Mouse (Mus musculus) lung, postnatal 0 days (tissue): ENCODE measurements around the gene H2afz. TPM values are rescaled to one million over a fixed set of nuclear protein-coding genes. Genes with fewer than 3 reads are reported as not detected.

Experiments used
- ATAC-seq: fragments of 200-750 bp; cut with Nextera tagmentation; 2 replicates; pipeline ENCODE4 v1.8.0; 2017; ENCODE audit warnings: moderate library complexity
- DNase-seq: peaks from one replicate; pipeline ENCODE4 v3.0.0-alpha.2; 2016; ENCODE audit warnings: low spot score
- H3K27ac ChIP-seq: fragments of 300-500 bp; sonication (generic); 2 replicates; pipeline ENCODE4 v1.5.1; 2014; ENCODE audit warnings: antibody characterized with exemption, mild to moderate bottlenecking, low read length, mixed read lengths
- H3K27me3 ChIP-seq: fragments of 300-500 bp; sonication (generic); replicated peaks from 2 replicates; pipeline ENCODE4 v1.6.1; 2014; ENCODE audit warnings: low read length, mixed read lengths; ENCODE audit not compliant: insufficient read depth
- H3K36me3 ChIP-seq: fragments of 300-500 bp; sonication (generic); 2 replicates; pipeline ENCODE4 v1.6.1; 2014; ENCODE audit warnings: low read length, mixed read lengths; ENCODE audit not compliant: insufficient read depth
- H3K4me1 ChIP-seq: fragments of 300-500 bp; sonication (generic); 2 replicates; pipeline ENCODE4 v1.6.1; 2014; ENCODE audit warnings: antibody characterized with exemption, low read depth, low read length, mixed read lengths; ENCODE audit not compliant: insufficient read depth
- H3K4me2 ChIP-seq: fragments of 300-500 bp; sonication (generic); replicated peaks from 2 replicates; pipeline ENCODE4 v1.6.1; 2014; ENCODE audit warnings: low read depth, mild to moderate bottlenecking, low read length, moderate library complexity, mixed read lengths
- H3K4me3 ChIP-seq: fragments of 300-500 bp; sonication (generic); 2 replicates; pipeline ENCODE4 v1.5.1; 2014; ENCODE audit warnings: low read depth, low read length
- H3K9ac ChIP-seq: fragments of 300-500 bp; sonication (generic); replicated peaks from 2 replicates; pipeline ENCODE4 v1.6.1; 2014; ENCODE audit warnings: low read depth, mild to moderate bottlenecking
- H3K9me3 ChIP-seq: fragments of 300-500 bp; sonication (generic); 2 replicates; pipeline ENCODE4 v1.6.1; 2016; ENCODE audit warnings: low read length, mixed read lengths
- CTCF ChIP-seq: IDR thresholded peaks from 2 replicates; pipeline ENCODE4 v1.5.1; 2016; ENCODE audit warnings: antibody characterized with exemption, mild to moderate bottlenecking
- EP300 ChIP-seq: IDR thresholded peaks from 2 replicates; pipeline ENCODE4 v1.6.1; 2016; ENCODE audit warnings: antibody characterized with exemption, mild to moderate bottlenecking, control low read depth
- WGBS: fragments of 180-500 bp; shearing (Covaris S2); extraction: QIAGEN DNeasy Blood & Tissue Kit; methylation state at CpG from one replicate; pipeline ENCODE4 v1.1.7; 2014; 5-methylcytosine and 5-hydroxymethylcytosine counted together
- polyA plus RNA-seq: library from polyadenylated mRNA; unstranded; fragments of >200 nt; fragmentation: Nextera tagmentation; extraction: Ambion mirVana; gene quantifications from 2 replicates; pipeline ENCODE4 v1.2.1, GENCODE M21; 2015

H2afz gene
- 577 and 614 TPM in 2 replicates for polyA plus RNA-seq

DNA sequence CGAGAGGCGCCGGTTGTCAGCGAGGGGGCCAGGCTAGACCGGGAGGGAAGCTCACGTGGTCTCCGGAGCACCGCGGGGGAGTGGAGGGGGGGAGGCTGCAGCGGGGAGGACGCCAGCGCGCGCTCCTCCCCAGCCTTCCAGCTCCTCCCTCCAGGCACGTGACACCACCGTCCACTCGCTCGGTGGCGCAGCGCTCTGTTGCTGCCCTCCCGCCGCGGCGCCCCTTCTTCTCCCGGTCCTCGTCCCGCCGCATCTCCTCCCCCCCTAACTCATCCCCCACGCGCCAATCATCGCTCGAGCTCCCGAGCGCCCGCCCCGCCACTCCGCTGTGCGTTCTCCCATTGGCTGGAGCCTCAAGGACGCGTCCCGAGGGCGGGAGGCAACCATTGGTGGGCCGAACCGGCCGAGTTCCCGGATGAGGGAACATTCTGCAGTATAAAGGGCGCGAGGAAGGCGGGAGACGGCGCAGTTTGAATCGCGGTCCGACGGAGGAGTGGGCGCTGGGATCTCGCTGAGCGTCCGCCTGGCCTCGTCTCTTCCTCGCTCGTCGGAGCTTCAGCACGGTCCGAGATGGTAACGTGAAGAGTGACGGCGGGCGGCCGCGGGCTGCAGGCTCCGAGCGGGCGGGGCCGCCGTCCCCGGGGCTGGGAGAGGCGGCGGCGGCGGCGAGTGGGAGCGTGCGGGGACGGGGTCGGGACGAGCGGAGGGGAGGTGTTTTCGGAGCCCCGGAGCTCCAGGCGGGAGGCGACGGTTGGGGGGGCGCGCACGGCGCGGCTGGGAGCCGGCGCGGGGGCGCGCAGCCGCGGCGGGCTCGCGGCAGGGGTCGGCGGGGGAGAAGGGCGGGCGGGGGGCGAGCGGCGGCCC lies at the start of gene H2afz:
H2afz (plus strand) TSS at position 364 of the 864 bp plus-strand sequence.
- Histone ChIP-seq H3K4me1 (peaks cover 4% of the 10 kb centered on the region; the same call in 1 of the 2 replicates), H3K27ac (peak within 1 kb of the TSS; percentile 94), H3K4me3 (peak within 1 kb of the TSS; percentile 85), H3K36me3 (no peaks in the 10 kb centered on the region), H3K9ac (peak within 1 kb of the TSS; percentile 66), H3K27me3 (no peaks in the 10 kb centered on the region), H3K4me2 (peak within 1 kb of the TSS; percentile 93), H3K9me3 (no peaks in the 10 kb centered on the region)
- peak; percentile 94 for ATAC-seq
- under 1% methylated on average over 64 of the region's 115 CpGs for WGBS
- DNase-seq, result peak; percentile 99
- no peak for TF ChIP-seq EP300
- peak; percentile 31 for TF ChIP-seq CTCF

DNA sequence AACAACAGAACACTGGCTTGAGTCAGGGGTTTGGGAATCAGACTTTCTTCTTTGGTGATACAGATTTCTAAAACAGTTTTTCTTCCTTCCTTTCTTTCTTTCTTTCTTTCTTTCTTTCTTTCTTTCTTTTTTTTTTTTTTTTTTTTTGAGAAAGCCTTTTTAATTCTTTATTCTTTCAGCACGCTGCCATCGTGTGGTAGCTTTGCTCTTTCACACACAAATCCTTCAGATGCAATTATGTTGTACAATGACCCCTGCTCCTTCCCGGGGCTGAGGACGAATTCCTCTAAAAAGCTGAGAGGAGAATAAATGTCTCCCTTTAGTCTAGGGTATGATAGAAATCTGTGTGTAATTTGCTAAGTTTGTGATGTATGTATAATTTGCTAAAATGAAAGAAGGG lies 45.6 kb upstream of the H2afz start:
- WGBS, result 28% methylated on average over 4 of the region's 4 CpGs

DNA sequence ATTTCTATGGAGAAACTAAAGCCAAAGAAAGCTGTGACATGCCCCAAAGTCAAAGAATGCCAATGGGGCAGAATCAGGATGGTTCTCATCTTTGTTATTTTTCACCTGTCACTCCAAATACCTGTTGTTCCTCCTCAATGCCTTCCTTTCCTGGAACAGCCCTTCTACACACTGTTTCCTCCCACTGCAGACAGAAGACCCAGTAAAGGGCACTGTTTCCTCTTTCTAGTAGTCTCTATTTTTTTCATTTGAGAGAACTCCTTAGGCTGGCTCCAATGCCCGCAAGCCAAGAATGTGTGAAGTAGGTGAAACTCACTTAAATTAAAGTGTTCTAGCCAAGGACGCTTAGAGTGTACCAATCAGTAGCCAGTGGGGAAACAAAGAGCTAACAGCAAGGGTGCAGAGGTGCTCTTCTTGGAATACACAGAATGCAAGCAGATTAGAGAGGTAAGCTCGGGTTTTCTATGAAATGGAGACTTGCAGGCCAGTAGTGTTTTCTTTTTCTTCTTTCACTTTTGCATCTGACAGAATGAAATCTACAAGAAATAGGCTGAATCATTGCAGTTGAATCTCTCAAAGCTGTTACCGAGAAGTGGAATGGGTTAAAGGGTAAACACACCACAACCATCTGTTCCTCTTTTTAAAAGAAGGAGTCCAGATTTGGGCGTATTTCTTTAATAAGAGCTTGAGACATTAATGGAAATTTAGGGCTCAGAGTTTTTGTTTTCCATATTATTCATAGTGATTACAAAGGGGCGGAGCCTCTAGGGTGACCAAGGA lies 43.4 kb upstream of the H2afz start:
- Histone ChIP-seq H3K27ac (no peak overlapping the region), H3K36me3 (no peaks in the 10 kb centered on the region), H3K4me1 (no peaks in the 10 kb centered on the region), H3K9me3 (no peaks in the 10 kb centered on the region), H3K27me3 (no peaks in the 10 kb centered on the region), H3K4me3 (no peak overlapping the region), H3K9ac (no peak overlapping the region), H3K4me2 (no peak overlapping the region)
- no peak for DNase-seq
- ATAC-seq, result no peak
- TF ChIP-seq EP300 (no peak), CTCF (no peak)
- WGBS, result 68% methylated on average over 6 of the region's 6 CpGs

More for the DNA sequence above, 45.6 kb upstream of the H2afz start:
- Histone ChIP-seq H3K4me3 (no peak overlapping the region), H3K4me2 (no peak overlapping the region), H3K36me3 (no peaks in the 10 kb centered on the region), H3K27ac (no peak overlapping the region), H3K4me1 (no peaks in the 10 kb centered on the region), H3K27me3 (no peaks in the 10 kb centered on the region), H3K9ac (no peak overlapping the region), H3K9me3 (no peaks in the 10 kb centered on the region)
- TF ChIP-seq CTCF (peak; percentile 22), EP300 (no peak)
- ATAC-seq, result no peak
- no peak for DNase-seq

DNA sequence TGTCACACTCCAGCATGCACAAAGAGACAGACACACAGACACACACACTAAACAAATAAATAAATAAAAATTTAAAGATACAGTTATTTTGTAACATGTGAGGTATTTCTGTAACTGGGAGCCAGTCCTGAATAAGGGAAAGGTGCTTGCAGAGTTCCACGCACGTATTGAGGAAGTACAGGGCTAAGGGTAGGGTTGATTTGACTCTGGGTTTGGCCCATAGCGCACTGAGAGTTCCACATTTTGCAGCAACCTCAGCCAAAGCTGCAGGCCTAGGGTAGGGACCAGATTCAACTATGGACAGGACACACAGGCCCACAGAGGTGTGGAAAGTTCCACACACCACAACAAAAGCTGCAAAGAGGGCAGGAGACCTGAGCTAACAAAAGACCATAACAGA lies 41.0 kb upstream of the H2afz start:
- no peak for DNase-seq
- no peak overlapping the region for H3K9ac ChIP-seq
- no peaks in the 10 kb centered on the region for H3K9me3 ChIP-seq
- H3K27me3 ChIP-seq, result no peaks in the 10 kb centered on the region
- TF ChIP-seq EP300 (no peak), CTCF (no peak)
- H3K4me3 ChIP-seq, result no peak overlapping the region
- no peak for ATAC-seq
- H3K4me2 ChIP-seq, result no peak overlapping the region
- H3K27ac ChIP-seq, result no peak overlapping the region
- no peaks in the 10 kb centered on the region for H3K36me3 ChIP-seq
- H3K4me1 ChIP-seq, result no peaks in the 10 kb centered on the region
- 90% methylated on average over 3 of the region's 3 CpGs for WGBS

DNA sequence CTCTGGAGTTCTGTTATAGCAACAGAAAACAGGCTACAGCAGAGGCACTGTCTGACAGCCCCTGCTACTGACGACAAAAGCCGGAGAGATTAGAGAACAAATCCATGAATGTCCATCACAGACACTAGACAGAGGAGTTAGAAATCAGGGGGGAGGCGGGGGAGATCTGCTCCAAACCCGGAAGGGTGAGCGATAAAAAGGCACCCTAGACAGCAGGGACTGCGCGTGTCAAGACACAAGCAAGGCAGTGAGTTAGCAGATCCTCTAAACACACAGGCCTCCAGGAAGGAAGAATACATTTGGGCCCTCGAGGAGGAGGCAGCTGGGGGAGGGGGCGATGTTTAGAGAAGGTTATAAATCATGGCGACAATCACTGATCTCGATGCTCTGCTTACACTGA lies 36.6 kb upstream of the H2afz start:
- no peak overlapping the region for H3K27ac ChIP-seq
- WGBS, result 23% methylated on average over 11 of the region's 11 CpGs
- H3K9me3 ChIP-seq, result no peaks in the 10 kb centered on the region
- no peak for TF ChIP-seq CTCF
- no peak for TF ChIP-seq EP300
- H3K9ac ChIP-seq, result no peak overlapping the region
- DNase-seq (no peak), ATAC-seq (no peak)
- no peaks in the 10 kb centered on the region for H3K4me1 ChIP-seq
- no peak overlapping the region for H3K4me2 ChIP-seq
- H3K36me3 ChIP-seq, result no peaks in the 10 kb centered on the region
- no peaks in the 10 kb centered on the region for H3K27me3 ChIP-seq
- no peak overlapping the region for H3K4me3 ChIP-seq

DNA sequence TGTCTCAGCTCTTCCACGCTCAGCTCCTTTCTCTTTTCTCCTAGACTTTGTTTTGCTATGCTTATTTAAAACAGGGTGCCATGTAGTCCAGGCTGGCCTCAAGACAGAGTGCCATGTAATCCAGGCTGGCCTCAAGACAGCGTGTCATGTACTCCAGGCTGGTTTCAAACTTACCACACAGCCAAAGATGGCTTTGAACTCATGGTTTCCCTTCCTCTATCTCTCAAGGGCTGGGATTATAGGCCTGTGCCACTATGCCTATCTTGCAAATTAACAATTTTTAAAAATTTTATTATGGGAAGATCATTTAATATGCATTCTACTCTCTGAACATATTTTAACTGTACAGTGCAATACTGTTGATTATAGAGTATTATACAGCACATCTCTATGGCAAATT lies 33.1 kb upstream of the H2afz start:
- 77% methylated on average over 2 of the region's 2 CpGs for WGBS
- H3K27me3 ChIP-seq, result no peaks in the 10 kb centered on the region
- no peaks in the 10 kb centered on the region for H3K36me3 ChIP-seq
- H3K4me1 ChIP-seq, result no peaks in the 10 kb centered on the region
- TF ChIP-seq EP300, result no peak
- no peak for TF ChIP-seq CTCF
- DNase-seq (no peak), ATAC-seq (no peak)
- no peak overlapping the region for H3K4me3 ChIP-seq
- H3K27ac ChIP-seq, result no peak overlapping the region
- H3K4me2 ChIP-seq, result no peak overlapping the region
- H3K9me3 ChIP-seq, result no peaks in the 10 kb centered on the region
- no peak overlapping the region for H3K9ac ChIP-seq
